Mouse (Mus musculus): ENCODE data around the gene Fam71a. TPM values are rescaled to one million over a fixed set of nuclear protein-coding genes. Genes with fewer than 3 reads are reported as not detected.

Fam71a gene
- total and polyA plus RNA-seq, 3 experiments, result not detected

- Histone ChIP-seq H3K27me3 (ENCODE audit: control insufficient read depth, insufficient read depth, low read length) (no peaks in the 10 kb centered on the region), H3K27ac (no peak overlapping the region), H3K79me2 (replicated peaks; ENCODE audit: control insufficient read depth, insufficient read depth, low read length) (no peaks in the 10 kb centered on the region), H3K36me3 (ENCODE audit: control insufficient read depth, insufficient read depth, low read length) (no peaks in the 10 kb centered on the region), H3K4me3 (no peak overlapping the region), H3K9ac (ENCODE audit: low read depth, low read length) (no peak overlapping the region), H3K4me1 (ENCODE audit: control insufficient read depth, insufficient read depth, low read length) (no peaks in the 10 kb centered on the region)
- TF ChIP-seq POLR2A (IDR thresholded peaks at IDR 0.05; ENCODE audit: insufficient read depth, low read depth, low read length), result no peak
- 0 out of 2 replicates have a peak, but pooled peaks have one; percentile 46 for TF ChIP-seq EP300 (IDR thresholded peaks at IDR 0.05; ENCODE audit: insufficient read depth, low read depth, low read length)
- WGBS, result 85% methylated on average over 9 of the region's 9 CpGs
- peak in 1 of 2 experiments; percentile 64 for DNase-seq
- intact Hi-C loops (cut with DNase I), result no loop called here
These were observed 36.4 kb upstream of the Fam71a start for GRCm38 (mm10) chr1:191200816-191201602.

GRCm38 (mm10) chr1:191197916-191198315, 33.3 kb upstream of the Fam71a start:
- H3K4me3 ChIP-seq, result no peak overlapping the region
- intact Hi-C loops (cut with DNase I), result no loop called here
- no peaks in the 10 kb centered on the region for H3K27me3 ChIP-seq (ENCODE audit: control insufficient read depth, insufficient read depth, low read length)
- no peaks in the 10 kb centered on the region for H3K79me2 ChIP-seq (replicated peaks; ENCODE audit: control insufficient read depth, insufficient read depth, low read length)
- H3K36me3 ChIP-seq (ENCODE audit: control insufficient read depth, insufficient read depth, low read length), result no peaks in the 10 kb centered on the region
- no peak overlapping the region for H3K27ac ChIP-seq
- H3K4me1 ChIP-seq (ENCODE audit: control insufficient read depth, insufficient read depth, low read length), result no peaks in the 10 kb centered on the region; the same call in 1 of the 2 replicates
- TF ChIP-seq POLR2A (IDR thresholded peaks at IDR 0.05; ENCODE audit: insufficient read depth, low read depth, low read length) (no peak), CTCF (IDR thresholded peaks at IDR 0.05) (no peak), EP300 (IDR thresholded peaks at IDR 0.05; ENCODE audit: insufficient read depth, low read depth, low read length) (no peak)
- H3K9ac ChIP-seq (ENCODE audit: low read depth, low read length), result no peak overlapping the region
- 46% methylated on average over 7 of the region's 7 CpGs for WGBS
- DNase-seq, result peak in 1 of 2 experiments; percentile 22

- H3K27ac ChIP-seq, result no peak overlapping the region
- H3K27me3 ChIP-seq (ENCODE audit: control insufficient read depth, insufficient read depth, low read length), result no peaks in the 10 kb centered on the region
- TF ChIP-seq POLR2A (IDR thresholded peaks at IDR 0.05; ENCODE audit: insufficient read depth, low read depth, low read length), result no peak
- no peak for TF ChIP-seq EP300 (IDR thresholded peaks at IDR 0.05; ENCODE audit: insufficient read depth, low read depth, low read length)
- no peak for TF ChIP-seq CTCF (IDR thresholded peaks at IDR 0.05)
- DNase-seq, result no peak
- no peaks in the 10 kb centered on the region for H3K79me2 ChIP-seq (replicated peaks; ENCODE audit: control insufficient read depth, insufficient read depth, low read length)
- intact Hi-C loops (cut with DNase I), result no loop called here
- H3K36me3 ChIP-seq (ENCODE audit: control insufficient read depth, insufficient read depth, low read length), result no peaks in the 10 kb centered on the region
- 92% methylated on average over 6 of the region's 6 CpGs for WGBS
- H3K4me1 ChIP-seq (ENCODE audit: control insufficient read depth, insufficient read depth, low read length), result no peaks in the 10 kb centered on the region; the same call in 1 of the 2 replicates
- no peak overlapping the region for H3K9ac ChIP-seq (ENCODE audit: low read depth, low read length)
- no peak overlapping the region for H3K4me3 ChIP-seq
These were observed 31.4 kb upstream of the Fam71a start for GRCm38 (mm10) chr1:191196016-191196415.

GRCm38 (mm10) chr1:191193657-191194424, 29.2 kb upstream of the Fam71a start:
- H3K4me1 ChIP-seq (ENCODE audit: control insufficient read depth, insufficient read depth, low read length), result no peaks in the 10 kb centered on the region; the same call in 1 of the 2 replicates
- H3K27me3 ChIP-seq (ENCODE audit: control insufficient read depth, insufficient read depth, low read length), result no peaks in the 10 kb centered on the region
- DNase-seq, result peak in 1 of 2 experiments; percentile 62
- H3K4me3 ChIP-seq, result no peak overlapping the region
- H3K79me2 ChIP-seq (replicated peaks; ENCODE audit: control insufficient read depth, insufficient read depth, low read length), result no peaks in the 10 kb centered on the region
- 27% methylated on average over 14 of the region's 14 CpGs for WGBS
- intact Hi-C loops (cut with DNase I), result no loop called here
- no peak for TF ChIP-seq EP300 (IDR thresholded peaks at IDR 0.05; ENCODE audit: insufficient read depth, low read depth, low read length)
- TF ChIP-seq CTCF (IDR thresholded peaks at IDR 0.05), result peak; percentile 62
- H3K9ac ChIP-seq (ENCODE audit: low read depth, low read length), result no peak overlapping the region
- no peaks in the 10 kb centered on the region for H3K36me3 ChIP-seq (ENCODE audit: control insufficient read depth, insufficient read depth, low read length)
- no peak overlapping the region for H3K27ac ChIP-seq

- H3K27me3 ChIP-seq (ENCODE audit: control insufficient read depth, insufficient read depth, low read length), result no peaks in the 10 kb centered on the region
- H3K4me1 ChIP-seq (ENCODE audit: control insufficient read depth, insufficient read depth, low read length), result no peaks in the 10 kb centered on the region; the same call in 1 of the 2 replicates
- TF ChIP-seq EP300 (IDR thresholded peaks at IDR 0.05; ENCODE audit: insufficient read depth, low read depth, low read length) (no peak), CTCF (IDR thresholded peaks at IDR 0.05) (no peak), POLR2A (IDR thresholded peaks at IDR 0.05; ENCODE audit: insufficient read depth, low read depth, low read length) (no peak)
- no peaks in the 10 kb centered on the region for H3K79me2 ChIP-seq (replicated peaks; ENCODE audit: control insufficient read depth, insufficient read depth, low read length)
- no peak overlapping the region for H3K9ac ChIP-seq (ENCODE audit: low read depth, low read length)
- 86% methylated on average over 6 of the region's 6 CpGs for WGBS
- no peaks in the 10 kb centered on the region for H3K36me3 ChIP-seq (ENCODE audit: control insufficient read depth, insufficient read depth, low read length)
- intact Hi-C loops (cut with DNase I), result no loop called here
- H3K4me3 ChIP-seq, result no peak overlapping the region
- no peak for DNase-seq
- H3K27ac ChIP-seq, result no peak overlapping the region
These were observed 28.1 kb upstream of the Fam71a start for GRCm38 (mm10) chr1:191192751-191193150.

- no peak for TF ChIP-seq EP300 (IDR thresholded peaks at IDR 0.05; ENCODE audit: insufficient read depth, low read depth, low read length)
- no peak for TF ChIP-seq POLR2A (IDR thresholded peaks at IDR 0.05; ENCODE audit: insufficient read depth, low read depth, low read length)
- no peak for TF ChIP-seq CTCF (IDR thresholded peaks at IDR 0.05)
- H3K79me2 ChIP-seq (replicated peaks; ENCODE audit: control insufficient read depth, insufficient read depth, low read length), result no peaks in the 10 kb centered on the region
- DNase-seq, result no peak
- H3K27ac ChIP-seq, result no peak overlapping the region
- no peaks in the 10 kb centered on the region for H3K27me3 ChIP-seq (ENCODE audit: control insufficient read depth, insufficient read depth, low read length)
- H3K9ac ChIP-seq (ENCODE audit: low read depth, low read length), result no peak overlapping the region
- WGBS, result 78% methylated on average over 6 of the region's 6 CpGs
- H3K4me1 ChIP-seq (ENCODE audit: control insufficient read depth, insufficient read depth, low read length), result no peaks in the 10 kb centered on the region; the same call in 1 of the 2 replicates
- no peak overlapping the region for H3K4me3 ChIP-seq
- no peaks in the 10 kb centered on the region for H3K36me3 ChIP-seq (ENCODE audit: control insufficient read depth, insufficient read depth, low read length)
- intact Hi-C loops (cut with DNase I), result no loop called here
These were observed 27.6 kb upstream of the Fam71a start for GRCm38 (mm10) chr1:191192213-191192612.

All from heart, adult 2 months (tissue).